Mouse (Mus musculus) liver, adult 2 months (tissue): ENCODE data around the gene Mettl9. TPM values are rescaled to one million over a fixed set of nuclear protein-coding genes. Genes with fewer than 3 reads are reported as not detected.

Source experiments
- DNase-seq: peaks from one replicate; pipeline ENCODE4 v3.0.0-alpha.2; 2011; ENCODE audit warnings: low read depth, low spot score; ENCODE audit errors: extremely low read depth
- H3K27ac ChIP-seq: fragments of 200-500 bp; replicated peaks from 2 replicates; pipeline ENCODE4 v1.5.1; 2012; ENCODE audit warnings: low read depth, mild to moderate bottlenecking, control low read depth, inconsistent platforms, low read length; ENCODE audit not compliant: insufficient read depth
- H3K27me3 ChIP-seq: fragments of 200-500 bp; 2 replicates; pipeline ENCODE4 v1.6.1; 2012; ENCODE audit warnings: mild to moderate bottlenecking, moderate library complexity, low read length, inconsistent platforms; ENCODE audit not compliant: control insufficient read depth, insufficient read depth
- H3K36me3 ChIP-seq: fragments of 200-500 bp; 2 replicates; pipeline ENCODE4 v1.6.1; 2012; ENCODE audit warnings: low read length, inconsistent platforms; ENCODE audit not compliant: control insufficient read depth, insufficient read depth
- H3K4me1 ChIP-seq: fragments of 200-500 bp; 2 replicates; pipeline ENCODE4 v1.6.1; 2011; ENCODE audit warnings: low read length; ENCODE audit not compliant: control insufficient read depth, insufficient read depth
- H3K4me3 ChIP-seq: fragments of 200-500 bp; 2 replicates; pipeline ENCODE4 v1.5.1; 2011; ENCODE audit warnings: low read depth, mild to moderate bottlenecking, control low read depth, low read length, moderate library complexity; ENCODE audit not compliant: insufficient read depth
- H3K79me2 ChIP-seq: fragments of 200-500 bp; 2 replicates; pipeline ENCODE4 v1.6.1; 2012; ENCODE audit warnings: inconsistent platforms, mild to moderate bottlenecking, low read length, moderate library complexity; ENCODE audit not compliant: control insufficient read depth, insufficient read depth
- H3K9ac ChIP-seq: fragments of 200-500 bp; 2 replicates; pipeline ENCODE4 v1.6.1; 2012; ENCODE audit warnings: low read depth, mild to moderate bottlenecking, control low read depth, inconsistent platforms, low read length
- CTCF ChIP-seq: fragments of 200-500 bp; IDR thresholded peaks from 2 replicates; pipeline ENCODE4 v1.5.1; 2011; ENCODE audit warnings: low read depth, low read length, control low read depth
- POLR2A ChIP-seq: fragments of 200-500 bp; IDR thresholded peaks from 2 replicates; pipeline ENCODE4 v1.6.1; 2011; ENCODE audit warnings: low read length, control low read depth; ENCODE audit not compliant: insufficient read depth; ENCODE audit errors: extremely low read depth
- WGBS: fragments of 180-500 bp; shearing (Covaris S2); methylation state at CpG from one replicate; pipeline ENCODE4 v1.1.7; 2018; 5-methylcytosine and 5-hydroxymethylcytosine counted together
- polyA plus RNA-seq: library from polyadenylated mRNA; depleted of rRNA; stranded (reverse); fragments of >200 nt; gene quantifications from 2 replicates; pipeline ENCODE4 v1.2.3, GENCODE M21; 2012
- total RNA-seq: library from RNA; depleted of rRNA; stranded (reverse); fragments of >200 nt; gene quantifications from 2 replicates; pipeline ENCODE4 v1.2.3, GENCODE M21; 2014

Mettl9 gene
- total and polyA plus RNA-seq, 2 experiments, result 13.8 to 41.4 TPM

DNA sequence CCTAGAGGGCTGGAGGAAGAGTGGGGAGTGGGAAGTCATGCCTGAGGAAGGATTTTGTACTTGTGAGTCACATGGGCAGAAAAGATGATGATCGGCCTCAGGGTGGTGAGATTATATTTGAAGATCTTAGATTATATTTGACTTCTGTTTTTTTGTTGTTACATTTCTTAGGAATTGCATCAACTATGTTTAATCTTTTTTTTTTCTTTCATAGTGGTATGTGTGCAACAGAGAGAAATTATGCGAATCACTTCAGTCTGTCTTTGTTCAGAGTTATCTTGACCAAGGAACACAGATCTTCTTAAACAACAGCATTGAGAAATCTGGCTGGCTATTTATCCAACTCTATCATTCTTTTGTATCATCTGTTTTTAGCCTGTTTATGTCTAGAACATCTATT, 13.4 kb downstream of the Mettl9 start:
- 88% methylated on average over 2 of the region's 2 CpGs for WGBS
- DNase-seq, result no peak
- peaks cover 15% of the 10 kb centered on the region for H3K36me3 ChIP-seq
- no peak for TF ChIP-seq CTCF
- TF ChIP-seq POLR2A, result no peak
- H3K4me1 ChIP-seq, result peaks cover 6% of the 10 kb centered on the region
- H3K79me2 ChIP-seq, result peaks cover 16% of the 10 kb centered on the region
- H3K27ac ChIP-seq, result no peak overlapping the region
- H3K9ac ChIP-seq, result no peak overlapping the region
- no peak overlapping the region for H3K4me3 ChIP-seq
- H3K27me3 ChIP-seq, result no peaks in the 10 kb centered on the region

DNA sequence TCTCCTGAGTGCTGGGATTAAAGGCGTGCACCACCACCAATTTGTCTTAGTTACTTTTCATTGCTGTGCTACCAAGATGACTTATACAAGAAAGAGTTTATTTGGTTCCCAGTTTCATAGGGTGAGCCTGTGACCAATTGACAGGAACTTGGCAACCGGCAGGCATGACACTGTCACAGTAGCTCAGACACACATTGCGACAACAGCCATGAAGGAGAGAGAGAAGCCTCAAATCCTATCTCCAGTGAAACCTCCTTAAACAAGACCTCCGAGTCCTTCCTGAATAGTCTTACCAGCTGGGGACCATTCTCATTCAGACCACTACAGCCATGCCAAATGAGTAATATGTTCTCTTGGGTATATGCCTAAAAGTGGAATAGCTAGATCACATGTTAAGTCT, 18.8 kb downstream of the Mettl9 start:
- no peak for TF ChIP-seq CTCF
- no peak for TF ChIP-seq POLR2A
- H3K27ac ChIP-seq, result no peak overlapping the region
- WGBS, result 86% methylated on average over 4 of the region's 4 CpGs
- no peak overlapping the region for H3K9ac ChIP-seq
- no peaks in the 10 kb centered on the region for H3K27me3 ChIP-seq
- no peak overlapping the region for H3K4me3 ChIP-seq
- DNase-seq, result no peak
- peaks cover 12% of the 10 kb centered on the region for H3K79me2 ChIP-seq
- H3K4me1 ChIP-seq, result no peaks in the 10 kb centered on the region
- peaks cover 37% of the 10 kb centered on the region for H3K36me3 ChIP-seq

DNA sequence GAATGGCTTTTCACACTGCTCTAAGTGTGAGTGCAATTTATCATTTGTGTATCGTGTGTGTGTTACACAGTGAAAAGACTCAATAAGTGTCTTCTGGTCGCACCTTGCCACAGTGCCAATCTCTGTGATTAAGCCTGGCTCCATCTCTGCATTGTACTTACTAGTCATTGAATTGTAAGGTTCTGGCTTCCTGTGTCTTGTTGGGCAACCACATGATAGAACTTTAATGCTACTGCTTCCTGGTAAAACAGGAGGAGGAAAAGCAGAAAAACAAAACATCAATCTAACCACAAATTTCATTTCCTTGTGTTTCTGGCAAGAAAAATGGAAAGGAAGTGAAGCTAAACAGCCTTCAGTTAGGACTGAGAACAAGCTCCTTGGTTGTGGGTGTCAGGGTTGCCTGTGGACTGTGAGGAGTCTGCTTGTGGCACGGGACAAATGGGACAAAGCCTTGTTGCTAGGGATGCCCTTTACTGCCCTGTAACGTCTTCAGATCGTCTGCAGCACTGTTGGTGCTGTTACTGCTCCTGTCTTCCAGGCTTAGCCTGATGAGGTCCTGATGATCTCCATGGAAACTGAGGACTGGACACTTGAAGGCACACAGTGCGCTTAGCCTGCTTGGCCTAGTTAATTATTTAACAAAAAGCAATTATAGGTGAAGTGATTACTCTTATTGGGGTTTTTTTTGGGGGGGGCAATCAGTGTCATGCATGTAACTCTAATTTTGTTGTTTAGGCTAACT, 25.4 kb downstream of the Mettl9 start:
- peaks cover 3% of the 10 kb centered on the region; the same call in 1 of the 2 replicates for H3K79me2 ChIP-seq
- no peak overlapping the region; the same call in 1 of the 2 replicates for H3K27ac ChIP-seq
- WGBS, result 63% methylated on average over 6 of the region's 6 CpGs

DNA sequence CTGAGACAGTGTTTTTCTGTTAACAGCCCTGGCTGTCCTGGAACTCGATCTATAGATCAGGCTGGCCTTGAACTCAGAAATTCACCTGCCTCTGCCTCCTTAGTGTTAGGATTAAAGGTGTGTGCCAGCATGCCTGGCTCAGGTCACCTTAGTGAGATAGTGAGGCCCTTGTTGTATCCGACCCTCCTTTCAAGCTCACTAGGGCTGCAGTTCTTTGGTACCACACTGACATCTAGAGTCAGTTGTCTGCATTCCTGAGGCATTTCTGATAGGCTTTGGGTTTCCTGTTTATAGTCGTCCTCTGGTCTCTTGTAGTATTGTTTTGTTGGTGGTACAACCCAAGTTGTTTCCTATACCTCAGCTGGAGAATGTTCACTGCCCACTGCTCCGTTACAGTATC, 30.1 kb downstream of the Mettl9 start:
- Histone ChIP-seq H3K27me3 (no peaks in the 10 kb centered on the region), H3K4me1 (peaks cover 3% of the 10 kb centered on the region; the same call in 1 of the 2 replicates), H3K36me3 (peaks cover 10% of the 10 kb centered on the region), H3K27ac (no peak overlapping the region), H3K9ac (no peak overlapping the region), H3K79me2 (no peaks in the 10 kb centered on the region; the same call in 1 of the 2 replicates), H3K4me3 (no peak overlapping the region)
- WGBS, result 57% methylated on average over 4 of the region's 4 CpGs
- TF ChIP-seq CTCF (0 out of 2 replicates have a peak, but pooled peaks have one; percentile 4), POLR2A (no peak)
- no peak for DNase-seq

More for the DNA sequence above, 25.4 kb downstream of the Mettl9 start:
- H3K4me3 ChIP-seq, result no peak overlapping the region
- peaks cover 23% of the 10 kb centered on the region for H3K36me3 ChIP-seq
- no peak for DNase-seq
- H3K27me3 ChIP-seq, result no peaks in the 10 kb centered on the region
- no peak overlapping the region for H3K9ac ChIP-seq
- TF ChIP-seq POLR2A, result no peak
- no peak for TF ChIP-seq CTCF
- peaks cover 5% of the 10 kb centered on the region; the same call in 1 of the 2 replicates for H3K4me1 ChIP-seq

DNA sequence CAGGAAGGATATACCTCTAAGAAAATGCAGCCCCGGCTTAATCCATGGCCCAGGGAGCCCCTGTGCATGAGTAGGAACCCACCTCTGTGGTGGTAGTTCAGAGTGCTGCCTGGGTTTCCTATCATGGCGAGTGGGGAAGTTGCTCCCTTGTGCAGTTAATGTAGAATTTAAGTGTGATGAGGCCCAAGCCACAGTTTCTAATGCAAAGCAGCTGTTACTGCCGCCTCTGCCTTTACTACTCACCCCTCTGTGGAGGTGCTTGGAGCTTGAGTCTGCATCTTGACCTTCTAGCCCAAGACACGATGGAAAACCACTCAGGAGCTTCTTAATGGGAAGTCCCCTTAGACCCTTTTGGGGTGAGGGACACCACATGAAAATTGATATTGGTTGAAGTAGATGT, 37.0 kb downstream of the Mettl9 start:
- DNase-seq, result no peak
- H3K79me2 ChIP-seq, result no peaks in the 10 kb centered on the region
- WGBS, result 93% methylated on average over 4 of the region's 4 CpGs
- no peaks in the 10 kb centered on the region for H3K27me3 ChIP-seq
- H3K9ac ChIP-seq, result no peak overlapping the region
- no peaks in the 10 kb centered on the region for H3K4me1 ChIP-seq
- H3K36me3 ChIP-seq, result peaks cover 9% of the 10 kb centered on the region
- no peak overlapping the region for H3K27ac ChIP-seq
- no peak overlapping the region for H3K4me3 ChIP-seq
- TF ChIP-seq POLR2A, result no peak
- TF ChIP-seq CTCF, result no peak

- Histone ChIP-seq H3K4me1 (no peaks in the 10 kb centered on the region), H3K36me3 (peaks cover 10% of the 10 kb centered on the region), H3K79me2 (no peaks in the 10 kb centered on the region), H3K9ac (no peak overlapping the region), H3K27ac (no peak overlapping the region), H3K4me3 (no peak overlapping the region), H3K27me3 (no peaks in the 10 kb centered on the region)
- DNase-seq, result peak; percentile 34
- TF ChIP-seq CTCF, result no peak
- TF ChIP-seq POLR2A, result no peak
- WGBS, result 78% methylated on average over 5 of the region's 5 CpGs
Observed at GRCm38 (mm10) chr7:121072506-121072905, 38.3 kb downstream of the Mettl9 start.
